Mouse (Mus musculus): ENCODE measurements around the gene Arl16. TPM values are rescaled to one million over a fixed set of nuclear protein-coding genes. Genes with fewer than 3 reads are reported as not detected.

The Arl16 gene
- polyA plus RNA-seq, 1 experiment from 2014 or later: 44.4 TPM

- H3K4me1 ChIP-seq (ENCODE audit: insufficient read depth): no peaks in the 10 kb centered on the region
- no peak for TF ChIP-seq CTCF (IDR thresholded peaks at IDR 0.05; ENCODE audit: low read depth)
- no peak overlapping the region for H3K27ac ChIP-seq (ENCODE audit: low read depth)
- peak; percentile 20 for DNase-seq
- no peak overlapping the region; the same call in 1 of the 2 replicates for H3K9ac ChIP-seq
- no peaks in the 10 kb centered on the region for H3K9me3 ChIP-seq (ENCODE audit: low read depth, low read length)
- H3K27me3 ChIP-seq (ENCODE audit: insufficient read depth, low read length): no peaks in the 10 kb centered on the region
- H3K36me3 ChIP-seq (ENCODE audit: insufficient read depth): peaks cover 40% of the 10 kb centered on the region
- no peak; the same call in 1 of the 2 replicates for ATAC-seq (ENCODE audit: insufficient read depth)
- 16% methylated on average over 3 of the region's 3 CpGs for WGBS
- no peak overlapping the region for H3K4me3 ChIP-seq (ENCODE audit: low read depth, low read length)
- no peak overlapping the region for H3K4me2 ChIP-seq
Measured at GRCm38 (mm10) chr11:120500357-120500756, 33.0 kb upstream of the Arl16 start.

- no peak for TF ChIP-seq CTCF (IDR thresholded peaks at IDR 0.05; ENCODE audit: low read depth)
- Histone ChIP-seq H3K4me2 (no peak overlapping the region), H3K9ac (no peak overlapping the region; the same call in 1 of the 2 replicates), H3K9me3 (ENCODE audit: low read depth, low read length) (no peaks in the 10 kb centered on the region), H3K4me1 (ENCODE audit: insufficient read depth) (no peaks in the 10 kb centered on the region), H3K36me3 (ENCODE audit: insufficient read depth) (peaks cover 45% of the 10 kb centered on the region), H3K27ac (ENCODE audit: low read depth) (no peak overlapping the region), H3K27me3 (ENCODE audit: insufficient read depth, low read length) (no peaks in the 10 kb centered on the region), H3K4me3 (ENCODE audit: low read depth, low read length) (no peak overlapping the region)
- WGBS: 73% methylated on average over 6 of the region's 6 CpGs
- ATAC-seq (ENCODE audit: insufficient read depth): 0 out of 2 replicates have a peak, but pooled peaks have one; percentile 32
- DNase-seq: no peak
Measured at GRCm38 (mm10) chr11:120499894-120500293, 32.5 kb upstream of the Arl16 start.

- DNase-seq (no peak), ATAC-seq (ENCODE audit: insufficient read depth) (no peak)
- H3K9me3 ChIP-seq (ENCODE audit: low read depth, low read length): no peaks in the 10 kb centered on the region
- no peak overlapping the region for H3K4me3 ChIP-seq (ENCODE audit: low read depth, low read length)
- H3K4me1 ChIP-seq (ENCODE audit: insufficient read depth): no peaks in the 10 kb centered on the region
- H3K4me2 ChIP-seq: no peak overlapping the region
- no peak overlapping the region for H3K9ac ChIP-seq
- H3K36me3 ChIP-seq (ENCODE audit: insufficient read depth): peaks cover 55% of the 10 kb centered on the region
- WGBS: 77% methylated on average over 5 of the region's 5 CpGs
- no peak for TF ChIP-seq CTCF (IDR thresholded peaks at IDR 0.05; ENCODE audit: low read depth)
- no peak overlapping the region for H3K27ac ChIP-seq (ENCODE audit: low read depth)
- no peaks in the 10 kb centered on the region for H3K27me3 ChIP-seq (ENCODE audit: insufficient read depth, low read length)
Measured at GRCm38 (mm10) chr11:120498891-120499290, 31.5 kb upstream of the Arl16 start.

- Histone ChIP-seq H3K4me1 (ENCODE audit: insufficient read depth) (0 out of 2 replicates have a peak, but pooled peaks cover 1% of the 10 kb centered on the region), H3K4me3 (ENCODE audit: low read depth, low read length) (no peak overlapping the region), H3K4me2 (no peak overlapping the region), H3K27ac (ENCODE audit: low read depth) (no peak overlapping the region), H3K9me3 (ENCODE audit: low read depth, low read length) (no peaks in the 10 kb centered on the region), H3K36me3 (ENCODE audit: insufficient read depth) (peaks cover 59% of the 10 kb centered on the region), H3K27me3 (ENCODE audit: insufficient read depth, low read length) (no peaks in the 10 kb centered on the region), H3K9ac (no peak overlapping the region)
- no peak for ATAC-seq (ENCODE audit: insufficient read depth)
- 91% methylated on average over 12 of the region's 12 CpGs for WGBS
- no peak for DNase-seq
- TF ChIP-seq CTCF (IDR thresholded peaks at IDR 0.05; ENCODE audit: low read depth): no peak
Measured at GRCm38 (mm10) chr11:120498226-120498625, 30.8 kb upstream of the Arl16 start.

- Histone ChIP-seq H3K9ac (no peak overlapping the region), H3K4me1 (ENCODE audit: insufficient read depth) (0 out of 2 replicates have a peak, but pooled peaks cover 6% of the 10 kb centered on the region), H3K27ac (ENCODE audit: low read depth) (no peak overlapping the region), H3K4me3 (ENCODE audit: low read depth, low read length) (no peak overlapping the region), H3K36me3 (ENCODE audit: insufficient read depth) (peaks cover 59% of the 10 kb centered on the region), H3K27me3 (ENCODE audit: insufficient read depth, low read length) (no peaks in the 10 kb centered on the region), H3K9me3 (ENCODE audit: low read depth, low read length) (no peaks in the 10 kb centered on the region), H3K4me2 (no peak overlapping the region)
- DNase-seq: no peak
- ATAC-seq (ENCODE audit: insufficient read depth): no peak
- 89% methylated on average over 3 of the region's 3 CpGs for WGBS
- TF ChIP-seq CTCF (IDR thresholded peaks at IDR 0.05; ENCODE audit: low read depth): no peak
Measured at GRCm38 (mm10) chr11:120497436-120497835, 30.0 kb upstream of the Arl16 start.

- no peak for ATAC-seq (ENCODE audit: insufficient read depth)
- Histone ChIP-seq H3K9me3 (ENCODE audit: low read depth, low read length) (no peaks in the 10 kb centered on the region), H3K27me3 (ENCODE audit: insufficient read depth, low read length) (no peaks in the 10 kb centered on the region), H3K4me2 (peak overlapping the region; percentile 93), H3K27ac (ENCODE audit: low read depth) (no peak overlapping the region), H3K36me3 (ENCODE audit: insufficient read depth) (peaks cover 66% of the 10 kb centered on the region), H3K9ac (0 out of 2 replicates have a peak overlapping the region, but pooled peaks have one; percentile 77), H3K4me3 (ENCODE audit: low read depth, low read length) (peak overlapping the region; percentile 94), H3K4me1 (ENCODE audit: insufficient read depth) (peaks cover 15% of the 10 kb centered on the region)
- TF ChIP-seq CTCF (IDR thresholded peaks at IDR 0.05; ENCODE audit: low read depth): no peak
- WGBS: 84% methylated on average over 3 of the region's 3 CpGs
- DNase-seq: no peak
Measured at GRCm38 (mm10) chr11:120493911-120494310, 26.5 kb upstream of the Arl16 start.

GRCm38 (mm10) chr11:120493351-120493750, 25.9 kb upstream of the Arl16 start:
- Histone ChIP-seq H3K9ac (peak overlapping the region; percentile 77), H3K4me3 (ENCODE audit: low read depth, low read length) (peak overlapping the region; percentile 94), H3K4me2 (peak overlapping the region; percentile 93), H3K4me1 (ENCODE audit: insufficient read depth) (peaks cover 15% of the 10 kb centered on the region), H3K9me3 (ENCODE audit: low read depth, low read length) (no peaks in the 10 kb centered on the region), H3K36me3 (ENCODE audit: insufficient read depth) (peaks cover 66% of the 10 kb centered on the region), H3K27ac (ENCODE audit: low read depth) (peak overlapping the region; percentile 84), H3K27me3 (ENCODE audit: insufficient read depth, low read length) (no peaks in the 10 kb centered on the region)
- ATAC-seq (ENCODE audit: insufficient read depth): no peak
- no peak for DNase-seq
- no peak for TF ChIP-seq CTCF (IDR thresholded peaks at IDR 0.05; ENCODE audit: low read depth)
- 47% methylated on average over 3 of the region's 3 CpGs for WGBS

- peak overlapping the region; percentile 77 for H3K9ac ChIP-seq
Measured at GRCm38 (mm10) chr11:120492878-120493203, 25.4 kb upstream of the Arl16 start.

More at GRCm38 (mm10) chr11:120492878-120493203, 25.4 kb upstream of the Arl16 start:
- Histone ChIP-seq H3K9me3 (ENCODE audit: low read depth, low read length) (no peaks in the 10 kb centered on the region), H3K4me2 (peak overlapping the region; percentile 93), H3K36me3 (ENCODE audit: insufficient read depth) (peaks cover 66% of the 10 kb centered on the region), H3K27ac (ENCODE audit: low read depth) (peak overlapping the region; percentile 84), H3K27me3 (ENCODE audit: insufficient read depth, low read length) (no peaks in the 10 kb centered on the region), H3K4me3 (ENCODE audit: low read depth, low read length) (peak overlapping the region; percentile 94), H3K4me1 (ENCODE audit: insufficient read depth) (peaks cover 15% of the 10 kb centered on the region)
- no peak for DNase-seq
- WGBS: 28% methylated on average over 3 of the region's 3 CpGs
- no peak for ATAC-seq (ENCODE audit: insufficient read depth)
- TF ChIP-seq CTCF (IDR thresholded peaks at IDR 0.05; ENCODE audit: low read depth): no peak

All from lung, embryonic 14.5 days (tissue).